Mouse (Mus musculus) heart, postnatal 0 days (tissue): ENCODE data around the gene Il2ra.

ENCODE experiments used
- CTCF ChIP-seq: IDR thresholded peaks from 2 replicates; pipeline ENCODE4 v1.5.1; 2016; ENCODE audit warnings: antibody characterized with exemption, control low read depth, low read depth
- EP300 ChIP-seq: IDR thresholded peaks from 2 replicates; pipeline ENCODE4 v1.6.1; 2016; ENCODE audit warnings: antibody characterized with exemption, low read depth

- peak; percentile 85 for TF ChIP-seq CTCF
- no peak for TF ChIP-seq EP300
Observed at GRCm38 (mm10) chr2:11663961-11664360, 21.4 kb downstream of the Il2ra start.
